Comparison of ENCODE assay signal across 18 mouse cellular contexts in the genomic region with DNA sequence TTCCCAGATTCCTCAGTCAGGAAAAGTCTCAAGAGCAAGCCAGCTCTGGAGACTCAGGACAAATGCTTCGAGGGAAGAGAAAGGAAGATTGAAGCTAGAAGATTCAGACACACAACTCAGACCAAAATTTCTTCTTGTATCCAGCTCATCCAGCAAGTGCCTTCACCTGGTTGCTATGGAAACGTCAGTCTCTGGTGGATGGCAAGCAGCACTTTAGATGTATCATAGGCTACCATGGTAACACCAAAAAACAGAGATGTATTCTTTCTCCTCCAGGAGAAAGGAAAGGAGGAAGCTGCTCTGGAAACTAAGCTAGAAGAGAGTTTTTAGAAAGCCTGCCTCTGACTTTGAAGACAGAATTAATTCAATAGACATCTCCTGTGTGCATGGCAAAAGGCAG. TPM values are rescaled to one million over a fixed set of nuclear protein-coding genes. Genes with fewer than 3 reads are reported as not detected.
"Had no signal": no experiment of that assay in that cellular context is flagged by ENCODE, and none has a peak within 500 bp of the region (broad histone marks: within the 10 kb centered on the region; RNA-seq: fewer than 3 reads in every experiment).

No protein-coding gene starts in this region.

- H3K9me3 ChIP-seq: liver, embryonic 13.5 days; neural tube, embryonic 12.5 days; neural tube, embryonic 15.5 days had no signal

- H3K4me2 ChIP-seq: liver, embryonic 13.5 days; neural tube, embryonic 12.5 days; neural tube, embryonic 15.5 days had no signal

- DNase-seq: kidney, adult 2 months; kidney, postnatal 36 days; layer of hippocampus, postnatal 36 days; liver, embryonic 13.5 days; lung, adult 2 months; lung, postnatal 14 days; right cerebral cortex, adult 18-20 months; right cerebral cortex, postnatal 14 days; right cerebral cortex, postnatal 4 days; thymus, adult 2 months; thymus, postnatal 14 days; thymus, postnatal 4 days had no signal

- H3K9ac ChIP-seq: liver, embryonic 13.5 days; neural tube, embryonic 12.5 days; neural tube, embryonic 15.5 days had no signal

- H3K4me1 ChIP-seq: neural tube, embryonic 12.5 days; neural tube, embryonic 15.5 days had no signal

- H3K27me3 ChIP-seq: neural tube, embryonic 12.5 days; neural tube, embryonic 15.5 days had no signal

- H3K4me3 ChIP-seq: liver, embryonic 13.5 days; neural tube, embryonic 12.5 days; neural tube, embryonic 15.5 days had no signal

- H3K27ac ChIP-seq: kidney, postnatal 0 days; liver, embryonic 13.5 days; neural tube, embryonic 12.5 days; neural tube, embryonic 15.5 days; stomach, postnatal 0 days had no signal

- H3K36me3 ChIP-seq: liver, embryonic 13.5 days; neural tube, embryonic 12.5 days; neural tube, embryonic 15.5 days had no signal

- ATAC-seq: intestine, postnatal 0 days had no signal

RNA-seq across cellular contexts. Expression of gene Rem2, which starts 11.8 kb away (rescaled TPM):
- total RNA-seq: liver, adult 2 months had no signal
